Mouse (Mus musculus) bone marrow macrophage, adult 2 months (primary cell): ENCODE measurements around the gene Hunk.

ENCODE experiments used
- CTCF ChIP-seq: IDR thresholded peaks from 2 replicates; pipeline ENCODE4 v1.5.1; 2012; ENCODE audit warnings: low read depth, mild to moderate bottlenecking, low read length, moderate library complexity
- POLR2A ChIP-seq: IDR thresholded peaks from 2 replicates; pipeline ENCODE4 v1.6.1; 2012; ENCODE audit warnings: mild to moderate bottlenecking, low read depth, low read length, borderline replicate concordance

DNA sequence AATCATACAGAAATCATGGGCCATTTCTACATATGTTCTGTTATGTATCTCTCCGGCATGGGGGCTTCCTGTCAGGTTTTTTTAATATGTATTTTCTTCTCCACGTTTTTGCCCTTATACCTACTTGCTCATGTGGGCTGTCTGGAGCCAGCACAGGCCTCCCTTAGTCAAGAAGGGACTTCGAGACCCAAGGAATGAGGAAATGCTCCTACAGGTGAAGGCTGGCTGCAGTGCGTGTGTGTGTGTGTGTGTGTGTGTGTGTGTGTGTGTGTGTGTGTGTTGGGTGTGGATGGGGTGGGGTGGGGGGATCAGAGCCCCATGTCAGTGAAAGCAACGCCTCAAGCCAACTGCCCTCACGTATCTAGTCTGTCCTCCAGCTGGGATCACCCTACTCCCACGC is 16.5 kb downstream of the Hunk start:
- TF ChIP-seq CTCF = no peak
- TF ChIP-seq POLR2A = no peak
